Mouse (Mus musculus) c-Kit-negative CD71-positive TER-119-positive erythroid progenitor cells, embryonic 14.5 days (primary cell): Measurements from ENCODE around the gene Ppp1r14d.

ENCODE experiments used
- DNase-seq: peaks from one replicate; pipeline ENCODE4 v3.0.0-alpha.2; 2013; ENCODE audit warnings: low read depth, low spot score

Gene Ppp1r14d

GRCm38 (mm10) chr2:119172862-119173576 lies 56.7 kb downstream of the Ppp1r14d start:
- DNase-seq = no peak

- DNase-seq = no peak
These were observed 57.3 kb downstream of the Ppp1r14d start for GRCm38 (mm10) chr2:119172446-119172845.

DNA sequence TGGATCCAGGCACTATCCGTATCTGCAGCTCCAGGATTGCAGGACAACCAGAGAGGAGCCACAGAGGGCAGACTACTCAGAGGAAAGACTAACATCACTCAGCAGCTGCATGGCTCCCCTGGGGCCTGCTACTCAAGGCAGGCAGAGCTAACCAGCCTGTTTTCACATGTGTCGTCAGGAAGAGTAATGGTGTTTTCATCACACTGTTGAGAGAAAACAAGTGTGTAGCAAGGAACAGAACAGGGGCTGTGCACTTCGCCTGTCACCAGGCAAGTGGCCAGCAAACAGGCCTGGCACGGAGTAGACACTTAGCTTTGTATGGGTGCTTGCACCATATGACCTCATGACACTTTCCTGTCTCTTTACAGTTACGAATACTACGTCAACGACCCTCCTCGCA lies 58.1 kb downstream of the Ppp1r14d start:
- no peak for DNase-seq

GRCm38 (mm10) chr2:119170282-119170681 lies 59.4 kb downstream of the Ppp1r14d start:
- no peak for DNase-seq
